Mouse (Mus musculus) hindbrain, postnatal 0 days (tissue): Measurements from ENCODE around the gene Knl1. TPM values are rescaled to one million over a fixed set of nuclear protein-coding genes. Genes with fewer than 3 reads are reported as not detected.
A peak's percentile ranks its signal among the peaks of the same experiment; 100 is the strongest.
"Not testable (repeated sequence)": the region's sequence is repeated elsewhere in the genome, so short reads cannot be mapped to it uniquely, and the experiment has no call there.

ENCODE experiments used
- ATAC-seq: fragments of 200-750 bp; cut with Nextera tagmentation; 2 replicates; pipeline ENCODE4 v1.8.0; 2017; ENCODE audit warnings: mild to moderate bottlenecking, moderate TSS enrichment, moderate library complexity
- DNase-seq: peaks from one replicate; pipeline ENCODE4 v3.0.0-alpha.2; 2015; ENCODE audit warnings: low spot score
- H3K27ac ChIP-seq: fragments of 300-500 bp; sonication (generic); 2 replicates; pipeline ENCODE4 v1.5.1; 2014; ENCODE audit warnings: mild to moderate bottlenecking
- H3K27me3 ChIP-seq: fragments of 300-500 bp; sonication (generic); 2 replicates; pipeline ENCODE4 v1.6.1; 2014; ENCODE audit warnings: low read length, mixed read lengths; ENCODE audit not compliant: insufficient read depth
- H3K36me3 ChIP-seq: fragments of 300-500 bp; sonication (generic); 2 replicates; pipeline ENCODE4 v1.6.1; 2014; ENCODE audit warnings: low read length, mixed read lengths; ENCODE audit not compliant: insufficient read depth
- H3K4me1 ChIP-seq: fragments of 300-500 bp; sonication (generic); 2 replicates; pipeline ENCODE4 v1.6.1; 2014; ENCODE audit warnings: antibody characterized with exemption, low read length, mixed read lengths; ENCODE audit not compliant: insufficient read depth
- H3K4me2 ChIP-seq: fragments of 300-500 bp; sonication (generic); 2 replicates; pipeline ENCODE4 v1.6.1; 2014; ENCODE audit warnings: low read depth, mild to moderate bottlenecking, low read length, moderate library complexity, mixed read lengths
- H3K4me3 ChIP-seq: fragments of 300-500 bp; sonication (generic); 2 replicates; pipeline ENCODE4 v1.5.1; 2014; ENCODE audit warnings: low read length
- H3K9ac ChIP-seq: fragments of 300-500 bp; sonication (generic); replicated peaks from 2 replicates; pipeline ENCODE4 v1.6.1; 2014; ENCODE audit warnings: mild to moderate bottlenecking, low read length, moderate library complexity, mixed read lengths
- H3K9me3 ChIP-seq: fragments of 300-500 bp; sonication (generic); 2 replicates; pipeline ENCODE4 v1.6.1; 2016; ENCODE audit warnings: low read length, mixed read lengths
- CTCF ChIP-seq: IDR thresholded peaks from 2 replicates; pipeline ENCODE4 v1.5.1; 2016; ENCODE audit warnings: antibody characterized with exemption, control low read depth, low read depth
- WGBS: fragments of 180-500 bp; shearing (Covaris S2); extraction: QIAGEN DNeasy Blood & Tissue Kit; methylation state at CpG from one replicate; pipeline ENCODE4 v1.1.7; 2014; 5-methylcytosine and 5-hydroxymethylcytosine counted together
- polyA plus RNA-seq: library from polyadenylated mRNA; unstranded; fragments of >200 nt; fragmentation: Nextera tagmentation; extraction: Ambion mirVana; gene quantifications from 2 replicates; pipeline ENCODE4 v1.2.1, GENCODE M21; 2015
- total RNA-seq: library from RNA; depleted of rRNA; stranded (reverse); fragments of >200 nt; gene quantifications from 2 replicates; pipeline ENCODE4 v1.2.3, GENCODE M21; 2014

Gene Knl1
- total and polyA plus RNA-seq, 2 experiments from 2014 or later, result 3.0 to 10.0 TPM

DNA sequence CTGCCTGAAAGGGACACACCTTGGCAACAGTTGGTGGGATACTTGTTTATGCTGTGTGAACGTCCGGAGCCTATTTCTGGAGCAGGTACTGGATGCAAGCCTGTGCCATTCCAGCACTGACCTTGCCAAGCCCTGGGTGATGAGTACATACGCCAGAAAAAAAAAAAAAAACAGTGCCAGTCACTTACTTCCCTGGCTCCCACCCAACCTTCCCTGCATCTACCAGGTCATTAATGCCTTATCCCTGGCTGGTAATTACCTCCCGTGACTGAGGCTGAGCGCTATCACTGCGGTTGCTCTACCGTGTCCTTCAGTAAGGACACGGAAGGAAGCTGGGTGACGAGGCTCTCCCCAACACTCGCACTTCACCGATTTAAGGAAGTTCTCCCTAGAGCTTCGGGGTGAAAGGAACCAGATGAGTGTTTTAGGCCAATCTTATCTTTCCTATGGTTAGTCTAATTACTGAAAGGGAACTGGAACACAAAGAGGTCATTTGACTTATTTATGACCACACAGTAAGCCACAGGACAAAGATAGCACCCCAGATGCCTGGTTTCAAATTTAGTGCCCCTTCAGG lies 31.2 kb upstream of the Knl1 start:
- Histone ChIP-seq H3K36me3 (peaks cover 3% of the 10 kb centered on the region), H3K27ac (no peak overlapping the region), H3K9me3 (no peaks in the 10 kb centered on the region), H3K4me1 (no peaks in the 10 kb centered on the region), H3K4me2 (no peak overlapping the region), H3K9ac (no peak overlapping the region), H3K27me3 (no peaks in the 10 kb centered on the region), H3K4me3 (no peak overlapping the region)
- no peak for DNase-seq
- ATAC-seq, result no peak
- 65% methylated on average over 12 of the region's 12 CpGs for WGBS
- TF ChIP-seq CTCF, result no peak

DNA sequence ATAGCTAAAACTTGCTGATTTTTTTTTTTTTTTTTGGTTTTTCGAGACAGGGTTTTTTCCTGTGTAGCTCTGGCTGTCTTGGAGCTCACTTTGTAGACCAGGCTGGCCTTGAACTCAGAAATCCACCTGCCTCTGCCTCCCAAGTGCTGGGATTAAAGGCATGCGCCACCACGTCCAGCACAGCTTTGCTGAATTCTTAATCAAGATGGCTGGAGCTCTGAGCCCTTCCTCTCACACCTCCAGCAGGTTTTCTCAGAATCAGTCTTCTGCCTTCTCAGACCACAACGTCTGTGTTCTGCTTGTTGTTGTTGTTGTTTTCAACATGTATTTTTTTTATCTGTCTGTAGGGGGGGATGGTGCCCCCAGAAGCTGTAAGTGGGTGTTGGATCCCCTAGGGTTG lies 30.6 kb upstream of the Knl1 start:
- not testable (repeated sequence) for H3K4me3 ChIP-seq, H3K4me2 ChIP-seq, H3K4me1 ChIP-seq, H3K9ac ChIP-seq, H3K27ac ChIP-seq, DNase-seq, H3K9me3 ChIP-seq, H3K36me3 ChIP-seq, H3K27me3 ChIP-seq, ATAC-seq
- WGBS, result 85% methylated on average over 4 of the region's 4 CpGs

DNA sequence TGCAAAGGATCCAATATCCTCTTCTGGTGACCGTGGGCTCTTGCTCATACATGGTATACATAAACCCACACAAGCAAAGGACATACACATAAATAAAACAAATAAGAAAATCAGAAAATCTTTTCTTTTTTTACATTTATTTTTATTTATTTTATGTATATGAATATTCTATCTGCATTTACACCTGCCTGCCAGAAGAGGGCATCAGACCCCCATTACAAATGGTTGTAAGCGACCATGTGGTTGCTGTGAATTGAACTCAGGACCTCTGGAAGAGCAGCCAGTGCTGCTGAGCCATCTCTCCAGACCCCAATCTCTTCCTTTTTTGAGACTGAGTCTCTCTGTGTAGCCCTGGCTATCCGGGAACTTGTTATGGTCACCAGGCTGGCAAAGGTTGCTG lies 29.3 kb upstream of the Knl1 start:
- peaks cover 23% of the 10 kb centered on the region for H3K36me3 ChIP-seq
- no peak overlapping the region for H3K4me3 ChIP-seq
- H3K4me2 ChIP-seq, result no peak overlapping the region
- no peak for DNase-seq
- no peaks in the 10 kb centered on the region for H3K9me3 ChIP-seq
- TF ChIP-seq CTCF, result peak; percentile 41
- no peaks in the 10 kb centered on the region for H3K4me1 ChIP-seq
- H3K27me3 ChIP-seq, result no peaks in the 10 kb centered on the region
- H3K27ac ChIP-seq, result no peak overlapping the region
- no peak for ATAC-seq
- H3K9ac ChIP-seq, result no peak overlapping the region
- 91% methylated on average over 3 of the region's 3 CpGs for WGBS

DNA sequence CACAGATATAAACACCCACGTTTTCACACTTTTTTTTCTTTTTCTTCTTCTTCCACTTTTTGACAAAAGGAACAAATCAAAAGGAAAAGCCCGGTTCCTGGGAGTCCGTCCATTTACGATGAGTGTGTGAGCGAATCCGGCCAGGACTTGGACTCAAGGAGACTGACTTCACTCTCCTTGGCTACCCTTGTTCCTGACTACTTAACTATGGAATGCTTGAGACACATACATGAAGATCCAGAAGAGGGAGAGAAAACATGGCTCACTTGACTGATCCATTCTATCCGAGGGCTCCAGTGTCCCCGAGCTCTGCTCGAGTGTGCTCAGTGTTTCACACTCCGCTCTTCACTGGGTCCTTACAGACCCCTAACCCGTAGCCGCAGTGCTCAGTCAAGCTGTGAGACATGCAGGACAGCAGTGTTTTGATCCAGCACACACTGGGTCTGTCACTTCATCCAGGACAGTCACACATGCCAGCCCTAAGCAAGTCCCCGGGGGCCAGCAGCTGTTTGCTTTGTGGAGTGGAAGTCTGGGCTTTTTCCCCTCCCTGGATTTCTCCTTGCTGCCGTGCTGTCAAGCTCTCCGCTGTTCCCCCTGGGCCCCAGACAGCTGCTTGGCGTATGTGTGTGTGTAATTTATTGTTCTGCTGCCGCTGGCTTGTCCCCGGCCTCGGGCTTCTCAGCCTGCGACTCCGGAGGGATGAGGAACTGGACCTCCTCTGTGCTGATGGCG lies 28.4 kb upstream of the Knl1 start:
- Histone ChIP-seq H3K9ac (no peak overlapping the region), H3K4me3 (no peak overlapping the region), H3K27me3 (no peaks in the 10 kb centered on the region), H3K9me3 (no peaks in the 10 kb centered on the region), H3K36me3 (peaks cover 23% of the 10 kb centered on the region), H3K27ac (peak overlapping the region; percentile 41; the same call in 1 of the 2 replicates), H3K4me1 (no peaks in the 10 kb centered on the region), H3K4me2 (0 out of 2 replicates have a peak overlapping the region, but pooled peaks have one; percentile 21)
- ATAC-seq (peak; percentile 65), DNase-seq (peak; percentile 36)
- WGBS, result 43% methylated on average over 22 of the region's 22 CpGs
- TF ChIP-seq CTCF, result no peak

DNA sequence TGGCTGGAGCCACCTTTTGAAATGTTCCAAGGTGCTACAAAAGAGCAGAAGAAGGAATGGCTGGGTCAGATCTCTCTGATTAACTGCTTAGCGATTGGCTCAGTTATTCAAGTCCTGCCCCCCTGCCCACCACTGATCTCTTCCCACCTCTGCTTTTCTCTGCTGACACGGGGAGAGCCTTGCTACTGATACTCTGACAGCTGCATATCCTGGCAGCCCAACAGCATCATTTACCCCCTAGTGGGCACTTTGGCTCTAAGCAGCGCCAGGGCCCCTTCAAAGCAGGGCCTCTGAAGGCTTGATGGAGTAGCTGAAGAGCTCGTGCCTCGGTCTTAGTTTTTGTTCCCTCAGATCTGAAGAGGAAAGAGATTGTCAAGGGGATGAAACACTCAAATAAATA lies 27.8 kb upstream of the Knl1 start:
- Histone ChIP-seq H3K4me1 (no peaks in the 10 kb centered on the region), H3K27me3 (no peaks in the 10 kb centered on the region), H3K9ac (no peak overlapping the region), H3K9me3 (no peaks in the 10 kb centered on the region), H3K36me3 (peaks cover 23% of the 10 kb centered on the region), H3K4me3 (no peak overlapping the region), H3K4me2 (0 out of 2 replicates have a peak overlapping the region, but pooled peaks have one; percentile 21), H3K27ac (peak overlapping the region; percentile 41; the same call in 1 of the 2 replicates)
- peak; percentile 51 for TF ChIP-seq CTCF
- DNase-seq, result peak; percentile 67
- WGBS, result 12% methylated on average over 5 of the region's 5 CpGs
- ATAC-seq, result peak; percentile 75

DNA sequence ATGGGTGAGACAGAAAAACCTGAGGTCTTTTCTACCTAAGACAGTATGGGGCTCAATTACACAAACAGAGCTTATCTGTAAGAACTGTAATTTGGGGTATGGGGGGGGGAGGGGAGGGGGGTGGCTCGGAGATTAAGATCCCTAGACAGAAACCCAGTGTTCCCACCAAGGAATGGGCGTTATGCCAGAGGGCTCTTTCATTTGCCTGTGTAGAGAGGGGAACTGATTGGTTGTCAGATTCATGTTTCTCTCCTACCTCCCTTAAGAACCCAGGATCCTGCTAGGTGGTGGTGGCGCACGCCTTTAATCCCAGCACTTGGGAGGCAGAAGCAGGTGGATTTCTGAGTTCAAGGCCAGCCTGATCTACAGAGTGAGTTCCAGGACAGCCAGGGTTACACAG lies 27.4 kb upstream of the Knl1 start:
- Histone ChIP-seq H3K27ac (no peak overlapping the region), H3K36me3 (peaks cover 23% of the 10 kb centered on the region)
- peak; percentile 42 for DNase-seq

DNA sequence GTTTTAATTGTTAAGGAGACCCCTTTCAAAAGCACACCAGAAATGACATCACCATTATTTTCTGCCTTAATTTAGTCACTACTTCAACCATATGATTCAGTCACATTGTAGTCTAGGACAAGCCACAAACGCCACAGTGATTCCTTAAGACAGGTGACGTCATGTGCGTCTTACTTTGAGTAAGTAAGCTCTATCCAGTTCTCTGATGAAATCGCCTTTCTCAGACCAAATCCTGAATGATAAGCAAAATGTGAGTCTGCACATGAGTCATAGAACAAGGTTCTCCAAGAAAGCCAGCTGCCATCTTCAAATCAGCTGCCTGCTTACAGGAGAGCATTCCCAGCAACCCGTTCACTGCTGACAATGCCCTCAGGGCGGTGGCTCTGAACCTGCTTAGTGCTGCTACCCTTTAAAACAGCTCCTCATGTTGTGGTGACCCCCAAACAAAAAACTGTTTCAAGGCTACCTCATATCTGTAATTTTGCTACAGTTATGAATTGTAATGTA lies 23.7 kb upstream of the Knl1 start:
- H3K9me3 ChIP-seq, result no peaks in the 10 kb centered on the region
- no peaks in the 10 kb centered on the region for H3K4me1 ChIP-seq
- no peak overlapping the region for H3K4me2 ChIP-seq
- no peak overlapping the region for H3K9ac ChIP-seq
- peaks cover 23% of the 10 kb centered on the region for H3K36me3 ChIP-seq
- H3K27me3 ChIP-seq, result no peaks in the 10 kb centered on the region
- DNase-seq (no peak), ATAC-seq (no peak)
- no peak overlapping the region for H3K4me3 ChIP-seq
- H3K27ac ChIP-seq, result no peak overlapping the region
- TF ChIP-seq CTCF, result no peak
- WGBS, result 95% methylated on average over 6 of the region's 6 CpGs

More for the DNA sequence above, 27.4 kb upstream of the Knl1 start:
- no peaks in the 10 kb centered on the region for H3K27me3 ChIP-seq
- H3K4me3 ChIP-seq, result no peak overlapping the region
- WGBS, result 32% methylated on average over 4 of the region's 4 CpGs
- H3K9ac ChIP-seq, result no peak overlapping the region
- H3K4me1 ChIP-seq, result no peaks in the 10 kb centered on the region
- no peaks in the 10 kb centered on the region for H3K9me3 ChIP-seq
- peak; percentile 30; the same call in 1 of the 2 replicates for ATAC-seq
- no peak overlapping the region for H3K4me2 ChIP-seq
- no peak for TF ChIP-seq CTCF
